In genomic region chr12:109539950-109540349, GRCm38 (mm10) we compare ENCODE assay signal across 7 mouse cellular contexts.
DNase-seq lines count a peak whose midpoint lies in the region; ATAC-seq lines count a peak whose summit lies in the region.

No protein-coding gene starts in this region.

- H3K4me3 ChIP-seq in lung, embryonic 15.5 days, result peak overlapping the region; percentile 53
- peak overlapping the region; percentile 50 for H3K4me3 ChIP-seq in embryonic facial prominence, embryonic 15.5 days (replicated peaks)
- peak overlapping the region; percentile 49 for H3K4me3 ChIP-seq in intestine, embryonic 15.5 days (replicated peaks)
- H3K4me3 ChIP-seq in neural tube, embryonic 14.5 days (ENCODE audit: low read depth, low read length), result peak overlapping the region; percentile 47

- peak overlapping the region; percentile 61 for H3K4me2 ChIP-seq in lung, embryonic 15.5 days
- peak overlapping the region; percentile 40 for H3K4me2 ChIP-seq in embryonic facial prominence, embryonic 15.5 days (replicated peaks)
- H3K4me2 ChIP-seq in intestine, embryonic 15.5 days (replicated peaks), result peak overlapping the region; percentile 53
- peak overlapping the region; percentile 46 for H3K4me2 ChIP-seq in neural tube, embryonic 14.5 days (ENCODE audit: low read depth, low read length)

- DNase-seq in lung, postnatal 10 days, result no peak
- no peak for DNase-seq in gastrocnemius, postnatal 10 days

- 48% methylated on average over 13 of the region's 13 CpGs for WGBS in lung, embryonic 15.5 days
- 50% methylated on average over 13 of the region's 13 CpGs for WGBS in embryonic facial prominence, embryonic 15.5 days
- 59% methylated on average over 13 of the region's 13 CpGs for WGBS in intestine, embryonic 15.5 days
- WGBS in neural tube, embryonic 14.5 days, result 52% methylated on average over 13 of the region's 13 CpGs

- H3K27me3 ChIP-seq in lung, embryonic 15.5 days, result no peaks in the 10 kb centered on the region
- H3K27me3 ChIP-seq in embryonic facial prominence, embryonic 15.5 days, result no peaks in the 10 kb centered on the region
- no peaks in the 10 kb centered on the region for H3K27me3 ChIP-seq in intestine, embryonic 15.5 days (replicated peaks)
- no peaks in the 10 kb centered on the region for H3K27me3 ChIP-seq in neural tube, embryonic 14.5 days (ENCODE audit: control insufficient read depth, insufficient read depth, low read length)

- peaks cover 12% of the 10 kb centered on the region; the same call in 1 of the 2 replicates for H3K9me3 ChIP-seq in lung, embryonic 15.5 days
- H3K9me3 ChIP-seq in embryonic facial prominence, embryonic 15.5 days (replicated peaks), result peaks cover 30% of the 10 kb centered on the region
- H3K9me3 ChIP-seq in intestine, embryonic 15.5 days, result peaks cover 14% of the 10 kb centered on the region; the same call in 1 of the 2 replicates
- peaks cover 5% of the 10 kb centered on the region for H3K9me3 ChIP-seq in neural tube, embryonic 14.5 days (ENCODE audit: control insufficient read depth, low read length)

- peaks cover 12% of the 10 kb centered on the region for H3K4me1 ChIP-seq in lung, embryonic 15.5 days
- peaks cover 5% of the 10 kb centered on the region; the same call in 1 of the 2 replicates for H3K4me1 ChIP-seq in embryonic facial prominence, embryonic 15.5 days
- H3K4me1 ChIP-seq in intestine, embryonic 15.5 days (replicated peaks), result peaks cover 4% of the 10 kb centered on the region; the same call in 1 of the 2 replicates
- H3K4me1 ChIP-seq in neural tube, embryonic 14.5 days (ENCODE audit: control insufficient read depth, insufficient read depth, low read length), result no peaks in the 10 kb centered on the region

- no peak overlapping the region for H3K27ac ChIP-seq in lung, embryonic 15.5 days
- H3K27ac ChIP-seq in embryonic facial prominence, embryonic 15.5 days (replicated peaks), result peak overlapping the region; percentile 80
- no peak overlapping the region for H3K27ac ChIP-seq in intestine, embryonic 15.5 days
- peak overlapping the region; percentile 85 for H3K27ac ChIP-seq in neural tube, embryonic 14.5 days (ENCODE audit: low read depth, low read length)

- no peak for ATAC-seq in lung, embryonic 15.5 days (ENCODE audit: borderline replicate concordance, extremely low read depth, low FRiP score, low TSS enrichment)
- ATAC-seq in embryonic facial prominence, embryonic 15.5 days (ENCODE audit: insufficient number of reproducible peaks, low FRiP score, low TSS enrichment, low read depth), result no peak
- no peak for ATAC-seq in intestine, embryonic 15.5 days
- no peak for ATAC-seq in neural tube, embryonic 14.5 days (ENCODE audit: low read depth)
- ATAC-seq in CD4-positive, CD25-positive, alpha-beta regulatory T cell, adult 4 months, result no peak

- H3K9ac ChIP-seq in lung, embryonic 15.5 days, result no peak overlapping the region
- no peak overlapping the region for H3K9ac ChIP-seq in embryonic facial prominence, embryonic 15.5 days
- H3K9ac ChIP-seq in intestine, embryonic 15.5 days, result no peak overlapping the region
- peak overlapping the region; percentile 56 for H3K9ac ChIP-seq in neural tube, embryonic 14.5 days (replicated peaks; ENCODE audit: low read depth, low read length)

- H3K36me3 ChIP-seq in lung, embryonic 15.5 days, result no peaks in the 10 kb centered on the region
- no peaks in the 10 kb centered on the region for H3K36me3 ChIP-seq in embryonic facial prominence, embryonic 15.5 days
- H3K36me3 ChIP-seq in intestine, embryonic 15.5 days, result no peaks in the 10 kb centered on the region
- 0 out of 2 replicates have a peak, but pooled peaks cover 5% of the 10 kb centered on the region for H3K36me3 ChIP-seq in neural tube, embryonic 14.5 days (ENCODE audit: control insufficient read depth, insufficient read depth, low read length)

Comparison
In these comparisons a context has a peak if more than half of its experiments do, and no peak if none do; other contexts are left out.
1. H3K27ac ChIP-seq: peak in embryonic facial prominence, embryonic 15.5 days (single experiment) and neural tube, embryonic 14.5 days (single experiment); none in lung, embryonic 15.5 days (single experiment) and intestine, embryonic 15.5 days (single experiment).
2. Peak in every context shown above with its lines, with median percentiles within 50 percentile points of each other: H3K4me2 ChIP-seq and H3K4me3 ChIP-seq.